Mouse (Mus musculus) liver, embryonic 16.5 days (tissue): ENCODE measurements at regions not wholly inside any gene's neighbourhood (a gene's known extent, or its start where the extent isn't known, plus 50 kb on each side); places are given as distances from the start of the nearest gene placed in this dataset.

Experiments used
- ATAC-seq: fragments of 200-750 bp; cut with Nextera tagmentation; 2 replicates; pipeline ENCODE4 v1.8.0; 2017; ENCODE audit warnings: low read depth, mild to moderate bottlenecking, moderate number of reproducible peaks, moderate library complexity
- H3K27ac ChIP-seq: fragments of 300-500 bp; sonication (generic); 2 replicates; pipeline ENCODE4 v1.5.1; 2014; ENCODE audit warnings: mild to moderate bottlenecking, low read length
- H3K27me3 ChIP-seq: fragments of 300-500 bp; sonication (generic); 2 replicates; pipeline ENCODE4 v1.6.1; 2014; ENCODE audit warnings: low read depth, low read length, mixed read lengths; ENCODE audit not compliant: control insufficient read depth, insufficient read depth
- H3K36me3 ChIP-seq: fragments of 300-500 bp; sonication (generic); 2 replicates; pipeline ENCODE4 v1.6.1; 2014; ENCODE audit warnings: mild to moderate bottlenecking; ENCODE audit not compliant: control insufficient read depth, insufficient read depth
- H3K4me1 ChIP-seq: fragments of 300-500 bp; sonication (generic); 2 replicates; pipeline ENCODE4 v1.6.1; 2014; ENCODE audit warnings: low read depth, low read length, mixed read lengths; ENCODE audit not compliant: control insufficient read depth
- H3K4me2 ChIP-seq: fragments of 300-500 bp; sonication (generic); 2 replicates; pipeline ENCODE4 v1.6.1; 2014; ENCODE audit warnings: low read depth, low read length, mixed read lengths
- H3K4me3 ChIP-seq: fragments of 300-500 bp; sonication (generic); 2 replicates; pipeline ENCODE4 v1.5.1; 2014; ENCODE audit warnings: low read depth, mild to moderate bottlenecking, low read length
- H3K9ac ChIP-seq: fragments of 300-500 bp; sonication (generic); 2 replicates; pipeline ENCODE4 v1.6.1; 2014; ENCODE audit warnings: low read depth, low read length
- H3K9me3 ChIP-seq: fragments of 300-500 bp; sonication (generic); replicated peaks from 2 replicates; pipeline ENCODE4 v1.6.1; 2016; ENCODE audit warnings: low read length; ENCODE audit not compliant: control insufficient read depth
- WGBS: fragments of 180-500 bp; shearing (Covaris S2); extraction: QIAGEN DNeasy Blood & Tissue Kit; methylation state at CpG from one replicate; pipeline ENCODE4 v1.1.7; 2014; ENCODE audit not compliant: insufficient replicate concordance; 5-methylcytosine and 5-hydroxymethylcytosine counted together

GRCm38 (mm10) chr11:38762241-38762640 is 1526.5 kb upstream of the Tenm2 start:
- Histone ChIP-seq H3K36me3 (no peaks in the 10 kb centered on the region), H3K9me3 (no peaks in the 10 kb centered on the region), H3K9ac (no peak overlapping the region), H3K4me1 (no peaks in the 10 kb centered on the region), H3K4me2 (no peak overlapping the region), H3K4me3 (no peak overlapping the region), H3K27ac (no peak overlapping the region), H3K27me3 (no peaks in the 10 kb centered on the region)
- 40% methylated on average over 2 of the region's 2 CpGs for WGBS
- ATAC-seq: no peak

DNA sequence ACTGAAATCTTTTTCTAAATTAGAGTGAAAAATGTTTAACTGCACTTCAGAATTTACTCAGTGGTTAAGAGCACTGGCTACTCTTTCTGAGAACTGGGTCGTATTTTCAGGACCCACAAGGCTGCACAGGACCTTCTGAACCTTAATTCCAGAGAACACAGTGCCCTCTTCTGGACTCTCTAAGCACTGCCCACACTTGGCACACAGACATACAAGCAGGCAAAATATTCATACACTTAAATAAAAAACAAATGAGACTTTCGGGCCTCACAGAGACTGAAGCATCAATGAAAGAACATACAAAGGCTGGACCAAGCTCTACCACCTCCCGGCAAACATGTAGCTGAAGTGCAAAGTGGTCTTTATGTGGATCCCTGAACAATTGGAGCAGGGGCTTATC is 1511.8 kb upstream of the Tenm2 start:
- ATAC-seq: no peak
- no peaks in the 10 kb centered on the region for H3K27me3 ChIP-seq
- no peaks in the 10 kb centered on the region for H3K9me3 ChIP-seq
- 39% methylated on average over 3 of the region's 3 CpGs for WGBS
- no peaks in the 10 kb centered on the region for H3K4me1 ChIP-seq
- no peak overlapping the region for H3K27ac ChIP-seq
- H3K4me2 ChIP-seq: no peak overlapping the region
- H3K4me3 ChIP-seq: no peak overlapping the region
- no peaks in the 10 kb centered on the region for H3K36me3 ChIP-seq
- H3K9ac ChIP-seq: no peak overlapping the region

GRCm38 (mm10) chr11:38729101-38729500 is 1493.3 kb upstream of the Tenm2 start:
- WGBS: 51% methylated on average over 2 of the region's 2 CpGs
- no peak for ATAC-seq
- H3K4me3 ChIP-seq: no peak overlapping the region
- H3K9ac ChIP-seq: no peak overlapping the region
- no peaks in the 10 kb centered on the region for H3K36me3 ChIP-seq
- no peaks in the 10 kb centered on the region for H3K27me3 ChIP-seq
- no peaks in the 10 kb centered on the region for H3K4me1 ChIP-seq
- no peaks in the 10 kb centered on the region for H3K9me3 ChIP-seq
- no peak overlapping the region for H3K27ac ChIP-seq
- no peak overlapping the region for H3K4me2 ChIP-seq

DNA sequence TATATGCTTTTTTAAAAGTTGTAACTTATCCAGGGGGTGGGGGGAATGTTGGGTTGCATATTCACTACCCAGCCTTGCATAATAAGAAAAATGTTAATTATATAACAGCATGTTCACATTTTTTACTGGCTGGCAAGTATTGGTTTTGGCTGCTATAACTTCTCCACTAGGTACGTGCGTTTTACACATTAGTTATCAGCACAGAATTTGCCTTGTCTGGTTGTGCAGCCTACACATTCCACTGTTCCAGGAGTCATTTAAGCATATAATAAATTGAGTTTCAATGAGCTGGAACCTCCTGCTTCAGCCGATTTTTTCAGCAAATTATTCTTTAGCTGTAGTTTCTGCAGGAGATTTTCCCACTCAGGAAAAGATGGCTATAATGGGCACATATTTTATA is 1479.9 kb upstream of the Tenm2 start:
- H3K27ac ChIP-seq: no peak overlapping the region

DNA sequence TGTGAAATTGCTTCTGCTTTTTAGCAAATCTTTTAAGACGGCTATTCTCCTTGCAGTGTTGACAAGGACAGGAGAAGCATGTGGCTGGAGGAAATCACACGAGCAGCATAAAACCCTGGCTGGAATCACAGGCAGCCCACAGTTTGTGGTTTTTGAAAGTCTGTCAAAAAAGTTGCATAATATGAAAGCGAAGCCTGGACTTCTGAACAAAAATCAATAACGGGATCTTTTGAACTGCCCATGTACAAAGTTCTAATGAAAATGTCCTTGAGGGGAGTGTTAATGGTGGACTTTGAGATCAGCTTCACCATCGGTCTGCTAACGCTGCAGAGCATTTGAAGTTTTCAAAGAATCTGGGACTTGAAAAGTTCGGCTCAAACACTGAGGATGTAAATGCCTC is 1445.5 kb upstream of the Tenm2 start:
- Histone ChIP-seq H3K4me2 (peak overlapping the region; percentile 4; the same call in 1 of the 2 replicates), H3K27me3 (no peaks in the 10 kb centered on the region), H3K4me3 (no peak overlapping the region), H3K9me3 (no peaks in the 10 kb centered on the region), H3K4me1 (no peaks in the 10 kb centered on the region), H3K9ac (no peak overlapping the region), H3K36me3 (no peaks in the 10 kb centered on the region), H3K27ac (no peak overlapping the region)
- WGBS: 37% methylated on average over 7 of the region's 7 CpGs
- ATAC-seq: peak; percentile 74

More for the DNA sequence above, 1479.9 kb upstream of the Tenm2 start:
- Histone ChIP-seq H3K9me3 (no peaks in the 10 kb centered on the region), H3K4me1 (no peaks in the 10 kb centered on the region), H3K4me3 (no peak overlapping the region), H3K9ac (no peak overlapping the region), H3K4me2 (no peak overlapping the region), H3K27me3 (no peaks in the 10 kb centered on the region), H3K36me3 (no peaks in the 10 kb centered on the region)
- WGBS: 70% methylated on average over 3 of the region's 3 CpGs
- no peak for ATAC-seq

DNA sequence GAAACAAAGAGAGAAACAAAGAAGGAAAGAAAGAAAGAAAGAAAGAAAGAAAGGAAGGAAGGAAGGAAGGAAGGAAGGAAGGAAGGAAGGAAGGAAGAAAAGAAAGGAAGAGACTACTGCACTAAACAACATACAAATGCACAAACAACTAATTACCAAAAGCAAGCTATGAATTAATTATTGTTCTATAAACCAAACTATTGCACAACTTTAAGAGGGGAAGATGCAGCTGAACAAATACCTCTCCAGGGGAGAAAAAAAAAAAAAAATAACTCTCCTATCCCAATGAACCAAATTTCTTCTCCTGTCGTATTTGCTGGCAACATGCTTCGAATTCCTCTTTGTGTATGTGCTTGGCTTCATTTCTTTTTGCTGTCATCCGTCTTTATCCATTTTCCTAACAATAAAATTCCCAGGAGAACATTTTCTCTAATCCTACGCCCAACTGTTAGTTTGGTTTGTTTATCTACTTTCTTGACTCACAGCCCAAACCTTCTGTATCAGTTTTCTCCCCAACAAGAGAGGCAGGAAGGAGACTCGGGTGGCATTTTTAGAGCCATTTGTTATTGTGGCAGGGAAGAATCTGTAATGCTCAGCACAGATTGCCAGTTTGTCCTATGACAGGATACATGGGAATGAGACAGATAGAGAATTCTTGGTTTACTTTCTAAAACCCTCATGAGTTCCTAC is 1437.7 kb upstream of the Tenm2 start:
- H3K4me3 ChIP-seq: no peak overlapping the region
- H3K36me3 ChIP-seq: no peaks in the 10 kb centered on the region
- H3K4me2 ChIP-seq: no peak overlapping the region
- no peaks in the 10 kb centered on the region for H3K4me1 ChIP-seq
- 36% methylated on average over 5 of the region's 5 CpGs for WGBS
- no peaks in the 10 kb centered on the region for H3K27me3 ChIP-seq
- no peak overlapping the region for H3K27ac ChIP-seq
- no peak overlapping the region for H3K9ac ChIP-seq
- H3K9me3 ChIP-seq: no peaks in the 10 kb centered on the region
- ATAC-seq: no peak
